Mouse (Mus musculus) limb, embryonic 10.5 days (tissue): ENCODE measurements at regions not wholly inside any gene's neighbourhood (a gene's known extent, or its start where the extent isn't known, plus 50 kb on each side); places are given as distances from the start of the nearest gene placed in this dataset.
A peak's percentile ranks its signal among the peaks of the same experiment; 100 is the strongest.

Experiments used
- DNase-seq: peaks from one replicate; pipeline ENCODE4 v3.0.0-alpha.2; 2017; ENCODE audit warnings: low spot score
- H3K27ac ChIP-seq: fragments of 300-500 bp; sonication (generic); 2 replicates; pipeline ENCODE4 v1.5.1; 2016; ENCODE audit warnings: mild to moderate bottlenecking
- H3K27me3 ChIP-seq: fragments of 300-500 bp; sonication (generic); 2 replicates; pipeline ENCODE4 v1.6.1; 2016; ENCODE audit warnings: low read depth, mild to moderate bottlenecking; ENCODE audit not compliant: poor library complexity, severe bottlenecking
- H3K36me3 ChIP-seq: fragments of 300-500 bp; sonication (generic); 2 replicates; pipeline ENCODE4 v1.6.1; 2016; ENCODE audit warnings: mild to moderate bottlenecking, moderate library complexity
- H3K4me1 ChIP-seq: fragments of 300-500 bp; sonication (generic); 2 replicates; pipeline ENCODE4 v1.6.1; 2016
- H3K4me3 ChIP-seq: fragments of 300-500 bp; sonication (generic); 2 replicates; pipeline ENCODE4 v1.5.1; 2016; ENCODE audit warnings: mild to moderate bottlenecking, moderate library complexity
- H3K9me3 ChIP-seq: fragments of 300-500 bp; sonication (generic); replicated peaks from 2 replicates; pipeline ENCODE4 v1.6.1; 2016; ENCODE audit warnings: mild to moderate bottlenecking
- WGBS: fragments of 180-500 bp; shearing (Covaris S2); methylation state at CpG from one replicate; pipeline ENCODE4 v1.1.7; 2016; 5-methylcytosine and 5-hydroxymethylcytosine counted together

DNA sequence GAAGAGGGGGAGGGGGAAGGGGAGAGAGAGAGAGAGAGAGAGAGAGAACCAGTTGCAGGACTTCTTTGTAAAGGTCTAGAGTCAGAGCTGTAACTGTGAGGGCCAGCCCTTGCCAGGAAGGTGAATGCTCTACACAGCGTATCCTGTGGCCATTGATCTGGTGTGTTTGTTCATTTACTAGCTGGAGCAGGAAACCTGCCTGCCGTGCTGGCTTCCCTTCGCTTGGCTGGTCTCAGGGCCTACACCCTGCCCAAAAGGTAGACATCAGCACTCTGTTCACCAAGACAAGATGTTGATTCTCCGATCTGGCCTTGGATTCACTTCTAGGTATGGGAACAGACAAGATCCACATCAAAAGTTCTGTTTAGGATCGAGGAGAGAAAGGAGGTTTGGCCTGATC, 87.5 kb upstream of the Haao start:
- DNase-seq, result no peak
- no peaks in the 10 kb centered on the region for H3K36me3 ChIP-seq
- peak overlapping the region; percentile 91 for H3K27ac ChIP-seq
- peaks cover 73% of the 10 kb centered on the region for H3K4me1 ChIP-seq
- 78% methylated on average over 5 of the region's 5 CpGs for WGBS
- no peaks in the 10 kb centered on the region for H3K27me3 ChIP-seq
- no peak overlapping the region for H3K4me3 ChIP-seq
- no peaks in the 10 kb centered on the region for H3K9me3 ChIP-seq

DNA sequence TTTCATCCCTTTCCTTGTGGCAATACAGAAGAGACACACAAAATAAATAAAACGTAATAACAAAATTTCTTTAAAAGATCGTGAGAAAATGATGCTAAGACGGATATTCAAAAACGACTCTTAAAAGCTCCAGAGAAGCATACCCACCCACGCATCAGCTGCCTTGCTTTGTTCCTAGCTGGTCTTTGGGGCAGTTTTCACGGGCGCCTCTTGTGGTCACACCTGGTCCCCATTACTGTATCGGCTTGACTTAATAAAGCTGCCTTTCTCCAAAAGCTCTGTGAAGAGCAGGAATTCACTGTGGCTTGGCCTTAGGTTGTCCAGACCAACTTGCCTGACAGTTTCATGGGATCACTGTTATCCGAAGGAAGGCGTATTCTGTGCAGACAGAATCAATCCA, 86.0 kb upstream of the Haao start:
- Histone ChIP-seq H3K9me3 (no peaks in the 10 kb centered on the region), H3K4me3 (no peak overlapping the region), H3K4me1 (peaks cover 58% of the 10 kb centered on the region), H3K36me3 (no peaks in the 10 kb centered on the region), H3K27ac (peak overlapping the region; percentile 91), H3K27me3 (no peaks in the 10 kb centered on the region)
- WGBS, result 47% methylated on average over 10 of the region's 10 CpGs
- DNase-seq, result peak; percentile 69

DNA sequence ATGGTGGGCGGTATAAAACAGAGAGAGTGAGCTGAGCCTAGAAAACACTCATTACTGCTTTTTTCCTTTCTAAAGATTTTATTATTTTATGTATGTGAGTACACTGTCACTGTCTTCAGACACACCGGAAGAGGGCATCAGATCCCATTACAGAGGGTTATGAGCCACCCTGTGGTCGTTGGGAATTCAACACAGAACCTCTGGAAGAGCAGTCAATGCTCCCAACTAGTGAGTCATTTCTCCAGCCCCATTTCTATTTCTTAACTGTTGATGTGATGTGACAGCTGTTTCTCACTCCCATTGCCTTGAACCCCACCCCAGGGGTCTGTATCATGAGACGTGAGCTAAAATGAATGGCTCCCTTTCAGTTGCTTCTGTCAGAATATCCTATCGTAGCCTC, 82.6 kb upstream of the Haao start:
- no peaks in the 10 kb centered on the region for H3K27me3 ChIP-seq
- H3K9me3 ChIP-seq, result no peaks in the 10 kb centered on the region
- no peak overlapping the region for H3K27ac ChIP-seq
- no peaks in the 10 kb centered on the region for H3K36me3 ChIP-seq
- 86% methylated on average over 5 of the region's 5 CpGs for WGBS
- H3K4me3 ChIP-seq, result no peak overlapping the region
- H3K4me1 ChIP-seq, result peaks cover 55% of the 10 kb centered on the region
- DNase-seq, result no peak

DNA sequence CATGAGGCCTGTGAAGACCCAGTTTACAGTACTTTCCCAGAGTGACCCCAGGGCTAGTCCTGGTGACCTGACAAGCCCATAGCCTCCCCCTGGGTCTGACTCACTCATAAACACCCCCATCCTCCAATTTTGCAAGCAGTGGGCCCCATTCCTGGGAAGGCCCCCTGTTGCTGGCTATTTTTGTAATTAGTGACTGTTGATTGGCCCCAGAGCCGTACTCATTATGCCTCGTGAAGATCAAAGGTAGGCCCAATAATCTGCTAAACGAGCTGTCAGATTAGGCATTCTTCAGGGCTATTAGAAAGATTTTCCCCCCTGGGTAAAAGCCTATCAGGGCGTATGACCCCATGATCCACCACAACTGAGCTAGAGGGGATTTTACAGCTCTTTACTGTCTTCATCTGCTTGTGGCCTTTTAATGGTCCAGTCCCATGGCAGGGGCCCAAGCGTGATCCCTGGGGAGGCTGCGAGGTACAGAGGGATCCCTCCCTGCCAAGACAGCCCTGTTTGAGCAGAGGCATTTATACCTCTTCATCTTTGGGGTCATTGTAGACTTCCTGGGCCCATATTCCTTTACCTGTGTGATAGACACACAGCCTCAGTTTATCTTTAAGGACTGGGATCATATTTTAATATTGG, 80.1 kb upstream of the Haao start:
- no peaks in the 10 kb centered on the region for H3K36me3 ChIP-seq
- peak overlapping the region; percentile 61 for H3K27ac ChIP-seq
- no peaks in the 10 kb centered on the region for H3K9me3 ChIP-seq
- no peaks in the 10 kb centered on the region for H3K27me3 ChIP-seq
- no peak overlapping the region for H3K4me3 ChIP-seq
- WGBS, result 12% methylated on average over 6 of the region's 6 CpGs
- DNase-seq, result no peak
- peaks cover 48% of the 10 kb centered on the region for H3K4me1 ChIP-seq

DNA sequence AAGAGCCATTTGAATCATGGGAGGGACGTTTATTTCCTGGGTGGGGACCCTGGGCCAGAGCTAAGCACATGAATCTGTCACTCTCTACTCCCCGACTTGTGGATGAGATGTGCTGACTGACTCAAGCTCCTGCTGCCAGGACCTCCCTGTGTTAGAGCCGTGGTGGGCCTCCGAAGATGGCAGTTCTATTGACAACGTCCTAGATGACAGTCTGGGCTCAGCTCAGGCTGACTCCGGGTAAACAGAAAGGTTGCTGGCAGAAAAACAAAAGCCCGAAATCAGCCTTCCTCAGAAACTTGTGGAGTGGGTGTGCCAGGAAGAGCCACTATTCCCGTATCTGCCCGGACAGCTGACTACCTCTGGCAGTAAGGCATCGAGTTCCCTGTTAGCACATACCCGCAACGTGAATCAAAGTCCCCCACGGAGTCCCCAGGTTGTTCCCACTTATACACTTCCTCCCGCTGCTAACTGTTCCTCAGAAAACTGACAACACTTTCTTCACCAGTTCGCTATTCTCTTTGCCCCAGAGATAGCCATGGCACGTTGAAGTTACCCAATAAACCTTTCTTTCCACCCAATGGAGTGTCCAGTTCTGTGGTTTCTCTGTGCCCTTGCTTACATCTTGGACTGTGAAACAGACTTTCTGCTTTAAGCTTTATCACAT, 76.6 kb upstream of the Haao start:
- Histone ChIP-seq H3K36me3 (no peaks in the 10 kb centered on the region), H3K4me3 (no peak overlapping the region), H3K9me3 (no peaks in the 10 kb centered on the region), H3K4me1 (peaks cover 77% of the 10 kb centered on the region), H3K27ac (peak overlapping the region; percentile 19; the same call in 1 of the 2 replicates), H3K27me3 (no peaks in the 10 kb centered on the region)
- WGBS, result 64% methylated on average over 16 of the region's 16 CpGs
- DNase-seq, result no peak

DNA sequence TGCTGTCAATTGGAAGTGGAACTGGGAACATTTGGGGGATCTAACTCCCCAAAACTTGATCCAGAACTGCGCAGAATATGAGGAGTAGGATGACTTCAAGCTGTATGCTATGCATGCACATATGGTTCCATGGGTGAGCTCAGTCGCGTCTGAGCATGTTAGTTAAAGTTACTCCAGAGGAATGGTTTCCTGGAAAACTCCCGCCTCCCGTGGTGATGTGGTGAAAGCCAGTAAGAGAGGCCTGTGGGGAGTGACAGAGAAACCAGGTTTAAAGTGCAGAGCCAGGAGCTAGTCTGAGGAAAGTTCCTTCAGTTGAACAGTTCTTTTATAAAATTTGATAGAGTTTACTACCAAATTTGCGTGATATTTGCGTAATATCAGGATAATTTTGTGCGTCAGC, 73.1 kb upstream of the Haao start:
- peak overlapping the region; percentile 74 for H3K27ac ChIP-seq
- WGBS, result 59% methylated on average over 8 of the region's 8 CpGs
- no peaks in the 10 kb centered on the region for H3K36me3 ChIP-seq
- no peaks in the 10 kb centered on the region for H3K27me3 ChIP-seq
- no peaks in the 10 kb centered on the region for H3K9me3 ChIP-seq
- peaks cover 84% of the 10 kb centered on the region for H3K4me1 ChIP-seq
- no peak for DNase-seq
- H3K4me3 ChIP-seq, result no peak overlapping the region

DNA sequence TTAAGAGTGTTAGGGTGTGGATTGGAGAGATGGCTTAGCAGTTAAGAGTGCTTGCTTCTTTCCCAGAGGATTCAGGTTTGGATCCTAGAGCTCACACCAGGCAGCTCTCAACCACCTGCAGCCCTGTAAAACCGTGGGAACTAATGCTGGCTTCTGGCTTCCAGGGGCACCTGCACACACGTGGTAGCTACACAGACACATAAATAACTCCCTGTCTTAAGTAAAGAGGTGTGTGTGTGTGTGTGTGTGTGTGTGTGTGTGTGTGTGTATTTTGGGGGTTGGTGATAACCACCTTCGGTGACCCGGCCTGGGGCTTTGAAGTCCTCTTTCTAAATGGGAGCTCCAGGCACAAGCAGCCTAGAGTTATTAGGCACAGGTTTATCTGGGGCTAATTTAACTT, 72.5 kb upstream of the Haao start:
- H3K4me1 ChIP-seq, result peaks cover 85% of the 10 kb centered on the region
- H3K36me3 ChIP-seq, result no peaks in the 10 kb centered on the region
- H3K27ac ChIP-seq, result peak overlapping the region; percentile 74
- H3K4me3 ChIP-seq, result no peak overlapping the region
- no peaks in the 10 kb centered on the region for H3K27me3 ChIP-seq
- DNase-seq, result peak; percentile 60
- H3K9me3 ChIP-seq, result no peaks in the 10 kb centered on the region
- WGBS, result 15% methylated on average over 4 of the region's 4 CpGs

DNA sequence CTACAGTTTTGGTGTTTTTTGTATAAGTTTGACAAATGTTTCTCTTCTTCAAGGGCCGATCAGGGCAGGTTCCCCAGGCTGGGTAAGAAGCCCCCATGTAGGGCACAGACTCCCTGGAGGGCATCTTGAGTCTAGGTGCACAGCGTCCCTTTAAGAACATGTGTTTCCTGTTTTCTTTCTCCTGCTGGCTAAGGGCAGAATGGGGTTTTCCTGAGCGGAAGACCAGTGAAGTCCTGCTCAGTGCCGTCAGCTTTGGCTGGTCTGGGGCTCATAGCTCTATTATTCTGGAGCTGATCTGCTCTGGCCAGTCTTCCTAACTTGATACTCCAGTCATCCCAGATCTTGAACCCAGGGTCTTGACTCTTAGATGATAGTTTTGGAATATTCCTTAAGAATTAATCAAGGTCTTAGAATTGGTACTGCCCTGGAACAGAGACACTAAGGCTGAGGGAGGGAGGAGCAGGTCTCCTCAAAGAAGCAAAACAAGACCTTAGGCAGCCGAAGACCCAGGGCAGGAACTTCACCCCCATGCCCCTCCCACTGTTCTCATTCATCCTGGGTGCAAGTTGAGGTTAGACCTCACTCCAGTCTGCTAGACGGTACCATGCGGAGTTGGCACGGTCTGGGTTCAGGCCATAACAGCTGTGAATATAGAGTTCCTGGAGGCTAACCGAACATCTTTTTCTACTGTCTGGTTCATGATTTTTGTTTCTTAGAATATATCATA, 70.8 kb upstream of the Haao start:
- 57% methylated on average over 9 of the region's 9 CpGs for WGBS
- H3K9me3 ChIP-seq, result no peaks in the 10 kb centered on the region
- peak overlapping the region; percentile 74 for H3K27ac ChIP-seq
- H3K27me3 ChIP-seq, result no peaks in the 10 kb centered on the region
- no peak overlapping the region for H3K4me3 ChIP-seq
- no peaks in the 10 kb centered on the region for H3K36me3 ChIP-seq
- no peak for DNase-seq
- H3K4me1 ChIP-seq, result peaks cover 87% of the 10 kb centered on the region

DNA sequence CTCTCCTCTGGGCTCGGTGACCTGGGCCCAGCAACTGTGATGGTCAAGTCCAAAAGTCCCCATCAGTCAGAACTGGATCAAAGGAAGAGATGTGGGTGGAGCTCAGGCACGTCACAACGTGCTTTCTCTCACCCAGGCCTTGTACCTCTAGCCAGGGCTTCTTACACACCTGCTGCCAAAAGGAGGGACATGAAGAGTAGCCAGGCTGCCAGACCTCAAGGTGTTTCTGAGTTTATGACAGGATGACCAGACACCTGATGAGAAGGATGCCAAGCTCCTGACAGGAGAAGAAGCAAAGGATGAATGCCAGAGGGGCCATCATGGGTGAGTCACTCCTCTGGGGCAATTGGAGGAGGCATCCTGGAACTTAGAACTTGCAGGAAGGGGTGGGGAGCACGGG, 70.0 kb upstream of the Haao start:
- Histone ChIP-seq H3K9me3 (no peaks in the 10 kb centered on the region), H3K4me1 (peaks cover 92% of the 10 kb centered on the region), H3K4me3 (no peak overlapping the region), H3K36me3 (no peaks in the 10 kb centered on the region), H3K27ac (peak overlapping the region; percentile 74), H3K27me3 (no peaks in the 10 kb centered on the region)
- DNase-seq, result no peak
- WGBS, result 72% methylated on average over 4 of the region's 4 CpGs

DNA sequence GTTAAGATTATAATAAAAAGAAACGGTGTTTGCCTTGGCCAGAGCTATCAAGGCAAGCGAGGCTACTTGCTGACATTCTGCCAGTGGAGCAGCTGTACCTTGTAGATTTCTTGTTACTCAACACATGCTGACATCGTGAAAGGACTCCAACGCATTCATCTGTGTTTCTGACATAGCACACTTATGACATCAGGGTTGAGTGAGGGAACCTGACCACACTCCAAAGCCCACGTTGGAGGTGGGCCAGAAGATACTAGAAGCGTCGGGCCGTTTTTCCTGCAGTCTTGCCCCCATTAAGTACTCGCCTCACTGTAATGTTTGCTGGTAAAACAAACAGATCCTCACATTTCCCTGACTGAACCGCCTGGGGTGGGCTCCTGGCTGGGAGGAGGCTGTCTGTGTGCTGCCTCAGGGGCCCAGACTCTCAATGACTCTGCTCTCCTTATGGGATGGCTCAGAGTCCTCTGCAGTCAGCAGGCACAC, 69.0 kb upstream of the Haao start:
- Histone ChIP-seq H3K27me3 (no peaks in the 10 kb centered on the region), H3K36me3 (no peaks in the 10 kb centered on the region), H3K4me3 (no peak overlapping the region), H3K9me3 (no peaks in the 10 kb centered on the region), H3K27ac (peak overlapping the region; percentile 74), H3K4me1 (peaks cover 89% of the 10 kb centered on the region)
- DNase-seq, result no peak
- 59% methylated on average over 10 of the region's 10 CpGs for WGBS

DNA sequence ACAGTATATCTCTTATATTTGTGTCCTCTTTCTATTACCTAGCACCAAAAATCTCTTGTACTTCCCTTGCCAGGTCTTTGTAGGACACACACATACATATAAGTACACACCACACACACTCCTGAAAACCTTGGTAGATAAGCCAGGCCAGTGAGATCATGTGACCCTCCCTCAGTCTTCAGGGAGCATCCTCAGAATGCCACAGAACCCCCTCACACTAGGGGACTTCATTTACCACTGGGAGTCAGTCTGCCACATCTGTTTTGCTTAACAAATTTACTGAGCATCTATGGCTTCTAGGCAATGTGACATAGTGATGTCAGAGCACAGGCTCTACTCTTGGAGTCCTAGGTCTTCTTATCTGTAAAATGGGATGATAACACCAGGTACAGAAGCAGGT, 67.3 kb upstream of the Haao start:
- H3K4me3 ChIP-seq, result no peak overlapping the region
- H3K9me3 ChIP-seq, result no peaks in the 10 kb centered on the region
- H3K27ac ChIP-seq, result peak overlapping the region; percentile 94
- H3K27me3 ChIP-seq, result no peaks in the 10 kb centered on the region
- H3K4me1 ChIP-seq, result peaks cover 78% of the 10 kb centered on the region
- no peak for DNase-seq
- H3K36me3 ChIP-seq, result no peaks in the 10 kb centered on the region

DNA sequence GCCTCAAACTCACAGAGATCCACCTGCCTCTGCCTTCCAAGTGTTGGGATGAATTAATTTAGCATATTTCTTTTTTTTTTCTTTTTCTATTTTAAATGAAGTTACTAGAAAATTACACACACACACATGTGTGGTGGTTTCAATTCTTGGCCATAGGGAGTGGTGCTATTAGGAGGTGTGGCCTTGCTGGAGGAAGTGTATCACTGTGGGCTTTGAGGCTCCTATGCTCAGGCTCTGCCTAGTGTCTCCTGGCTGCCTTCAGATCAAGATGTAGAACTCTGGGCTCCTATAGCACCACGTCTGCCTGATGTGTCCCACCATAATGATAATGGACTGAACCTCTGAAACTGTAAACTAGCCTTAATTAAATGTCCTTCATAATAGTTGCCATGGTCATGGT, 66.8 kb upstream of the Haao start:
- no peak for DNase-seq
- Histone ChIP-seq H3K4me1 (peaks cover 78% of the 10 kb centered on the region), H3K27ac (peak overlapping the region; percentile 94), H3K27me3 (no peaks in the 10 kb centered on the region), H3K9me3 (no peaks in the 10 kb centered on the region), H3K36me3 (no peaks in the 10 kb centered on the region), H3K4me3 (no peak overlapping the region)
- 76% methylated on average over 1 of the region's 1 CpGs for WGBS

DNA sequence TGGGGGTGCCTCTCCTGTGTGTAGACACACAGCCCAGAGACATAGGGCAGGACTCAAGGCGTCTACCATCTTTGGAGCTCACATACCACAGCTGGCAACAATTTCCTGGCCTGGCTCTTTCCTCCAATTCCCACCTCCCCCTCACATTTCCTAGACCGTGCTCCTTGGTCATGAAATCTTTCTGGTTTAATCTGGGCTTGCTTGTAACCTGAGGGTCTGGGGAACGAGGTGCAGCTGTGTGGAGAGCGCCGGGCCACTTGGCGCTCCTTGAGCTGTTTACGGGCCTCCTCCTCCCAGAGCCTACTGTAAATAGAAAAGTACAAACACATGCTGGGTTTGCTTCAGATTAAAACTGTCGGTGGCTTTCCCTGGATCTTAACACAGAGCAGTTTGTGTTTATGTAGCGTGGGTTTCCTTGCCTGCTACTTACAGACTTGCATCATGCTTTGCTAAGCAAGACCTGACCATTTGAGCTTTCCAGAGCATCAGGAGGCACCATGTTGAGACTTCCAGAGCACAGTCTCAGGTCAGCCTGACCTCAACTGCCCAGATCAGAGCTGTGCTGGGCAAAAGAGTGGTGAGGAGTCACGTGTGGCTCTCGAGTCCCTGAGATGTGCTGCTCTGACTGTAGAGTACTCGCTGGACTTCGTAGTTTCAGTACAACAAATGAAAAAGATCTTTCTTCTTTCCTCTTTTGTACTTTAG, 66.1 kb upstream of the Haao start:
- 29% methylated on average over 13 of the region's 13 CpGs for WGBS
- 0 out of 2 replicates have a peak overlapping the region, but pooled peaks have one; percentile 15 for H3K4me3 ChIP-seq
- DNase-seq, result peak; percentile 86
- peaks cover 81% of the 10 kb centered on the region for H3K4me1 ChIP-seq
- no peaks in the 10 kb centered on the region for H3K36me3 ChIP-seq
- no peaks in the 10 kb centered on the region for H3K9me3 ChIP-seq
- H3K27me3 ChIP-seq, result no peaks in the 10 kb centered on the region
- peak overlapping the region; percentile 94 for H3K27ac ChIP-seq
